Mouse (Mus musculus) lung, postnatal 0 days (tissue): ENCODE results near the gene Clps.

ENCODE experiments used
- CTCF ChIP-seq: IDR thresholded peaks from 2 replicates; pipeline ENCODE4 v1.5.1; 2016; ENCODE audit warnings: antibody characterized with exemption, mild to moderate bottlenecking
- EP300 ChIP-seq: IDR thresholded peaks from 2 replicates; pipeline ENCODE4 v1.6.1; 2016; ENCODE audit warnings: antibody characterized with exemption, mild to moderate bottlenecking, control low read depth

GRCm38 (mm10) chr17:28593965-28594364 is 33.4 kb upstream of the Clps start:
- TF ChIP-seq CTCF (no peak), EP300 (no peak)
